Mouse (Mus musculus) splenic B cell, adult 2 months (primary cell): ENCODE results near the gene Rsrc2.

ENCODE experiments used
- DNase-seq: peaks from one replicate; pipeline ENCODE4 v3.0.0-alpha.2; 2011; ENCODE audit warnings: low read depth, low spot score
- H3K27me3 ChIP-seq: 2 replicates; pipeline ENCODE4 v1.6.1; 2012; ENCODE audit warnings: mild to moderate bottlenecking, low read length, moderate library complexity, mixed read lengths; ENCODE audit not compliant: control insufficient read depth, poor library complexity, insufficient read depth, severe bottlenecking
- H3K36me3 ChIP-seq: 2 replicates; pipeline ENCODE4 v1.6.1; 2012; ENCODE audit warnings: mild to moderate bottlenecking, low read length, moderate library complexity, mixed read lengths; ENCODE audit not compliant: control insufficient read depth, poor library complexity, insufficient read depth, severe bottlenecking

The Rsrc2 gene

GRCm38 (mm10) chr5:123720328-123721311, 28.6 kb downstream of the Rsrc2 start, which contains the start of gene Zcchc8:
Gene Zcchc8, minus strand, starts transcription at chr5:123721100.
- Histone ChIP-seq H3K27me3 (no peaks in the 10 kb centered on the region), H3K36me3 (peaks cover 1% of the 10 kb centered on the region; the same call in 1 of the 2 replicates)
- peak; percentile 96 for DNase-seq

- Histone ChIP-seq H3K27me3 (no peaks in the 10 kb centered on the region), H3K36me3 (peaks cover 9% of the 10 kb centered on the region)
- DNase-seq = no peak
These were observed 34.6 kb downstream of the Rsrc2 start for GRCm38 (mm10) chr5:123714622-123715021.

- peaks cover 9% of the 10 kb centered on the region for H3K36me3 ChIP-seq
- no peak for DNase-seq
- no peaks in the 10 kb centered on the region for H3K27me3 ChIP-seq
These were observed 35.4 kb downstream of the Rsrc2 start for GRCm38 (mm10) chr5:123713782-123714181.

GRCm38 (mm10) chr5:123709571-123709970, 39.6 kb downstream of the Rsrc2 start:
- DNase-seq = no peak
- H3K27me3 ChIP-seq = no peaks in the 10 kb centered on the region

GRCm38 (mm10) chr5:123708598-123708997, 40.6 kb downstream of the Rsrc2 start:
- Histone ChIP-seq H3K27me3 (no peaks in the 10 kb centered on the region), H3K36me3 (peaks cover 23% of the 10 kb centered on the region)
- no peak for DNase-seq

More at GRCm38 (mm10) chr5:123709571-123709970, 39.6 kb downstream of the Rsrc2 start:
- H3K36me3 ChIP-seq = peaks cover 22% of the 10 kb centered on the region

GRCm38 (mm10) chr5:123700625-123701024, 48.6 kb downstream of the Rsrc2 start:
- H3K27me3 ChIP-seq = no peaks in the 10 kb centered on the region
- H3K36me3 ChIP-seq = peaks cover 10% of the 10 kb centered on the region
- DNase-seq = no peak

- Histone ChIP-seq H3K36me3 (peaks cover 7% of the 10 kb centered on the region), H3K27me3 (no peaks in the 10 kb centered on the region)
- DNase-seq = peak; percentile 83
These were observed 50.0 kb downstream of the Rsrc2 start for GRCm38 (mm10) chr5:123699198-123699597.

- DNase-seq = no peak
- Histone ChIP-seq H3K36me3 (peaks cover 2% of the 10 kb centered on the region), H3K27me3 (no peaks in the 10 kb centered on the region)
These were observed 52.3 kb downstream of the Rsrc2 start for GRCm38 (mm10) chr5:123696961-123697360.

- no peak for DNase-seq
- Histone ChIP-seq H3K36me3 (no peaks in the 10 kb centered on the region; the same call in none of the 2 replicates), H3K27me3 (no peaks in the 10 kb centered on the region)
These were observed 53.0 kb downstream of the Rsrc2 start for GRCm38 (mm10) chr5:123696244-123696643.

GRCm38 (mm10) chr5:123694468-123694867, 54.7 kb downstream of the Rsrc2 start:
- DNase-seq = no peak
- H3K27me3 ChIP-seq = no peaks in the 10 kb centered on the region
- no peaks in the 10 kb centered on the region; the same call in 1 of the 2 replicates for H3K36me3 ChIP-seq

- DNase-seq = peak; percentile 63
These were observed 64.7 kb downstream of the Rsrc2 start, which contains the start of gene Clip1 for GRCm38 (mm10) chr5:123684221-123685144. Gene Clip1, minus strand, starts transcription at chr5:123684618.

GRCm38 (mm10) chr5:123683377-123684220, 65.6 kb downstream of the Rsrc2 start:
- H3K36me3 ChIP-seq = no peaks in the 10 kb centered on the region
- DNase-seq = peak; percentile 55
- no peaks in the 10 kb centered on the region for H3K27me3 ChIP-seq

More at GRCm38 (mm10) chr5:123684221-123685144, 64.7 kb downstream of the Rsrc2 start, which contains the start of gene Clip1:
- no peaks in the 10 kb centered on the region for H3K27me3 ChIP-seq
- no peaks in the 10 kb centered on the region for H3K36me3 ChIP-seq

GRCm38 (mm10) chr5:123683043-123683376, 66.2 kb downstream of the Rsrc2 start:
- no peaks in the 10 kb centered on the region for H3K27me3 ChIP-seq
- DNase-seq = no peak
- H3K36me3 ChIP-seq = no peaks in the 10 kb centered on the region

GRCm38 (mm10) chr5:123682372-123682771, 66.8 kb downstream of the Rsrc2 start:
- Histone ChIP-seq H3K36me3 (no peaks in the 10 kb centered on the region), H3K27me3 (no peaks in the 10 kb centered on the region)
- DNase-seq = no peak
